Mouse (Mus musculus) neural tube, embryonic 14.5 days (tissue): ENCODE measurements at regions not wholly inside any gene's neighbourhood (a gene's known extent, or its start where the extent isn't known, plus 50 kb on each side); places are given as distances from the start of the nearest gene placed in this dataset.

ENCODE experiments used
- ATAC-seq: fragments of 200-750 bp; cut with Nextera tagmentation; 2 replicates; pipeline ENCODE4 v1.8.0; 2017; ENCODE audit warnings: low read depth, mild to moderate bottlenecking, moderate TSS enrichment, moderate library complexity
- H3K27ac ChIP-seq: fragments of 300-500 bp; sonication (generic); 2 replicates; pipeline ENCODE4 v1.5.1; 2014; ENCODE audit warnings: low read depth, mild to moderate bottlenecking, control low read depth, low read length, moderate library complexity, mixed read lengths
- H3K27me3 ChIP-seq: fragments of 300-500 bp; sonication (generic); 2 replicates; pipeline ENCODE4 v1.6.1; 2014; ENCODE audit warnings: low read length; ENCODE audit not compliant: control insufficient read depth, insufficient read depth
- H3K36me3 ChIP-seq: fragments of 300-500 bp; sonication (generic); 2 replicates; pipeline ENCODE4 v1.6.1; 2014; ENCODE audit warnings: low read length, mixed read lengths; ENCODE audit not compliant: control insufficient read depth, insufficient read depth
- H3K4me1 ChIP-seq: fragments of 300-500 bp; sonication (generic); 2 replicates; pipeline ENCODE4 v1.6.1; 2014; ENCODE audit warnings: low read length; ENCODE audit not compliant: control insufficient read depth, insufficient read depth
- H3K4me2 ChIP-seq: fragments of 300-500 bp; sonication (generic); 2 replicates; pipeline ENCODE4 v1.6.1; 2014; ENCODE audit warnings: mild to moderate bottlenecking, low read depth, low read length, control low read depth
- H3K4me3 ChIP-seq: fragments of 300-500 bp; sonication (generic); 2 replicates; pipeline ENCODE4 v1.5.1; 2014; ENCODE audit warnings: low read depth, low read length, control low read depth, mixed read lengths
- H3K9ac ChIP-seq: fragments of 300-500 bp; sonication (generic); replicated peaks from 2 replicates; pipeline ENCODE4 v1.6.1; 2014; ENCODE audit warnings: low read depth, mild to moderate bottlenecking, control low read depth, low read length, mixed read lengths
- H3K9me3 ChIP-seq: fragments of 300-500 bp; sonication (generic); 2 replicates; pipeline ENCODE4 v1.6.1; 2016; ENCODE audit warnings: low read length; ENCODE audit not compliant: control insufficient read depth
- WGBS: fragments of 180-500 bp; shearing (Covaris S2); extraction: QIAGEN DNeasy Blood & Tissue Kit; methylation state at CpG from one replicate; pipeline ENCODE4 v1.1.7; 2014; 5-methylcytosine and 5-hydroxymethylcytosine counted together

GRCm38 (mm10) chr11:16559001-16559699 lies 50.9 kb upstream of the Sec61g start:
- Histone ChIP-seq H3K9ac (no peak overlapping the region), H3K4me3 (no peak overlapping the region), H3K9me3 (no peaks in the 10 kb centered on the region), H3K4me1 (no peaks in the 10 kb centered on the region), H3K27me3 (no peaks in the 10 kb centered on the region), H3K36me3 (no peaks in the 10 kb centered on the region), H3K27ac (no peak overlapping the region), H3K4me2 (no peak overlapping the region)
- ATAC-seq: no peak
- WGBS: 67% methylated on average over 16 of the region's 16 CpGs

GRCm38 (mm10) chr11:16561727-16562126 lies 53.4 kb upstream of the Sec61g start:
- H3K9me3 ChIP-seq: no peaks in the 10 kb centered on the region
- WGBS: 81% methylated on average over 4 of the region's 4 CpGs
- H3K4me1 ChIP-seq: no peaks in the 10 kb centered on the region
- ATAC-seq: no peak
- no peak overlapping the region for H3K4me3 ChIP-seq
- no peak overlapping the region for H3K27ac ChIP-seq
- no peak overlapping the region for H3K4me2 ChIP-seq
- no peaks in the 10 kb centered on the region for H3K36me3 ChIP-seq
- H3K27me3 ChIP-seq: no peaks in the 10 kb centered on the region
- no peak overlapping the region for H3K9ac ChIP-seq

GRCm38 (mm10) chr11:16589085-16589680 lies 80.9 kb upstream of the Sec61g start:
- H3K27me3 ChIP-seq: no peaks in the 10 kb centered on the region
- 0 out of 2 replicates have a peak, but pooled peaks cover 4% of the 10 kb centered on the region for H3K4me1 ChIP-seq
- H3K9ac ChIP-seq: no peak overlapping the region
- no peak for ATAC-seq
- H3K36me3 ChIP-seq: no peaks in the 10 kb centered on the region
- no peak overlapping the region for H3K27ac ChIP-seq
- WGBS: 84% methylated on average over 4 of the region's 4 CpGs
- H3K4me2 ChIP-seq: no peak overlapping the region
- no peak overlapping the region for H3K4me3 ChIP-seq
- H3K9me3 ChIP-seq: no peaks in the 10 kb centered on the region

GRCm38 (mm10) chr11:16590541-16590940 lies 82.3 kb upstream of the Sec61g start:
- H3K27me3 ChIP-seq: no peaks in the 10 kb centered on the region
- no peak overlapping the region for H3K9ac ChIP-seq
- no peaks in the 10 kb centered on the region for H3K9me3 ChIP-seq
- no peaks in the 10 kb centered on the region for H3K36me3 ChIP-seq
- no peak for ATAC-seq
- WGBS: 58% methylated on average over 4 of the region's 4 CpGs
- no peak overlapping the region for H3K4me2 ChIP-seq
- no peak overlapping the region for H3K4me3 ChIP-seq
- no peak overlapping the region for H3K27ac ChIP-seq
- 0 out of 2 replicates have a peak, but pooled peaks cover 4% of the 10 kb centered on the region for H3K4me1 ChIP-seq

GRCm38 (mm10) chr11:16591471-16591921 lies 83.2 kb upstream of the Sec61g start:
- Histone ChIP-seq H3K9ac (no peak overlapping the region), H3K9me3 (no peaks in the 10 kb centered on the region), H3K4me3 (no peak overlapping the region), H3K36me3 (no peaks in the 10 kb centered on the region), H3K4me1 (0 out of 2 replicates have a peak, but pooled peaks cover 4% of the 10 kb centered on the region), H3K4me2 (no peak overlapping the region), H3K27me3 (no peaks in the 10 kb centered on the region), H3K27ac (0 out of 2 replicates have a peak overlapping the region, but pooled peaks have one; percentile 35)
- 1% methylated on average over 7 of the region's 7 CpGs for WGBS
- peak; percentile 96 for ATAC-seq

- Histone ChIP-seq H3K9me3 (no peaks in the 10 kb centered on the region), H3K4me2 (no peak overlapping the region), H3K27ac (0 out of 2 replicates have a peak overlapping the region, but pooled peaks have one; percentile 35), H3K27me3 (no peaks in the 10 kb centered on the region), H3K36me3 (no peaks in the 10 kb centered on the region), H3K9ac (no peak overlapping the region), H3K4me1 (0 out of 2 replicates have a peak, but pooled peaks cover 4% of the 10 kb centered on the region), H3K4me3 (no peak overlapping the region)
- ATAC-seq: peak; percentile 22; the same call in 1 of the 2 replicates
- 43% methylated on average over 4 of the region's 4 CpGs for WGBS
Observed at GRCm38 (mm10) chr11:16592006-16592405, 83.7 kb upstream of the Sec61g start.

GRCm38 (mm10) chr11:16592766-16593165 lies 84.5 kb upstream of the Sec61g start:
- H3K9ac ChIP-seq: no peak overlapping the region
- no peak overlapping the region for H3K4me3 ChIP-seq
- no peaks in the 10 kb centered on the region for H3K27me3 ChIP-seq
- H3K9me3 ChIP-seq: no peaks in the 10 kb centered on the region
- no peak overlapping the region for H3K27ac ChIP-seq
- ATAC-seq: no peak
- H3K4me2 ChIP-seq: no peak overlapping the region
- H3K4me1 ChIP-seq: 0 out of 2 replicates have a peak, but pooled peaks cover 4% of the 10 kb centered on the region
- H3K36me3 ChIP-seq: no peaks in the 10 kb centered on the region
- WGBS: 95% methylated on average over 5 of the region's 5 CpGs

GRCm38 (mm10) chr11:16594832-16595231 lies 86.5 kb upstream of the Sec61g start:
- no peak overlapping the region for H3K4me2 ChIP-seq
- H3K27me3 ChIP-seq: no peaks in the 10 kb centered on the region
- no peak overlapping the region for H3K9ac ChIP-seq
- 27% methylated on average over 1 of the region's 1 CpGs for WGBS
- H3K27ac ChIP-seq: no peak overlapping the region
- H3K36me3 ChIP-seq: no peaks in the 10 kb centered on the region
- no peak for ATAC-seq
- no peaks in the 10 kb centered on the region for H3K9me3 ChIP-seq
- 0 out of 2 replicates have a peak, but pooled peaks cover 4% of the 10 kb centered on the region for H3K4me1 ChIP-seq
- H3K4me3 ChIP-seq: no peak overlapping the region
